Mouse (Mus musculus) myocyte (in vitro differentiated cells): ENCODE measurements around the gene Hat1.

Source experiments
- E2F4 ChIP-seq: IDR thresholded peaks from one replicate; pipeline ENCODE4 v1.6.1; 2011; ENCODE audit warnings: mild to moderate bottlenecking, control low read depth, moderate library complexity; ENCODE audit not compliant: insufficient read depth
- MAX ChIP-seq: IDR thresholded peaks from one replicate; pipeline ENCODE4 v1.6.1; 2011; ENCODE audit warnings: low read depth, mild to moderate bottlenecking, control low read depth
- POLR2A ChIP-seq: IDR thresholded peaks from one replicate; pipeline ENCODE4 v1.6.1; 2011; ENCODE audit warnings: low read depth, mild to moderate bottlenecking, control low read depth, moderate library complexity; ENCODE audit not compliant: insufficient read length
- USF1 ChIP-seq: IDR thresholded peaks from one replicate; pipeline ENCODE4 v1.6.1; 2011; ENCODE audit warnings: low read depth, mild to moderate bottlenecking, control low read depth, moderate library complexity

DNA sequence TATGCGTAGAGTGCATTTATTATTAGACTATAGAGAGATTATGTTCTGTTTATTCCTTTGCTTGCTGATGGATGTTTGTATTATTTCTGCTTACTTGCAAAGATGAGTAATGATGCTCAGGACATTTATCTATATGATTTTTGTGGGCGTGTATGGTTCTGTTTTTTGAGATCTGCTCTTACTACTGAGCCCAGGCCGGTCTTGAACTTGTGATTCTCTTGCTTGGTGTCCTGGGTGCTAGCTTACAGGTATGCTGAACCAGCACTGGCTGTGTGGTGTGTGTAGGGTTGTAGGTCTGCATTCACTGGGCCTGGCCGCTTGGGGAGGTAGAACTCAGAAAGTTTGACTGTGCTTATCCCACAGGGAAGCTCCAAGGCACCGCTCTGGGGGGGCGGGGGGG lies 72.4 kb downstream of the Hat1 start:
- TF ChIP-seq E2F4 = no peak
- no peak for TF ChIP-seq POLR2A
- no peak for TF ChIP-seq USF1
- TF ChIP-seq MAX = no peak
